In genomic region chr16:86115587-86116376, GRCm38 (mm10) we compare ENCODE assay signal across 23 mouse cellular contexts.
DNase-seq lines count a peak whose midpoint lies in the region; ATAC-seq and TF ChIP-seq lines count a peak whose summit lies in the region.
"Had no signal": no experiment of that assay in that cellular context is flagged by ENCODE, and none has a peak within 500 bp of the region (broad histone marks: within the 10 kb centered on the region; RNA-seq: fewer than 3 reads in every experiment).

No protein-coding gene starts in this region.

- H3K9me3 ChIP-seq in limb, embryonic 12.5 days, result no peaks in the 10 kb centered on the region; the same call in 1 of the 2 replicates
- H3K9me3 ChIP-seq in limb, embryonic 10.5 days (replicated peaks), result no peaks in the 10 kb centered on the region
- no peaks in the 10 kb centered on the region for H3K9me3 ChIP-seq in limb, embryonic 14.5 days (ENCODE audit: control insufficient read depth, low read length)
- H3K9me3 ChIP-seq in forebrain, embryonic 15.5 days, result no peaks in the 10 kb centered on the region
- H3K9me3 ChIP-seq: embryonic facial prominence, embryonic 12.5 days; embryonic facial prominence, embryonic 15.5 days; forebrain, embryonic 10.5 days; forebrain, embryonic 12.5 days had no signal

- WGBS in limb, embryonic 12.5 days, result 21% methylated on average over 2 of the region's 2 CpGs
- 76% methylated on average over 2 of the region's 2 CpGs for WGBS in limb, embryonic 10.5 days
- 18% methylated on average over 2 of the region's 2 CpGs for WGBS in limb, embryonic 14.5 days
- 74% methylated on average over 2 of the region's 2 CpGs for WGBS in forebrain, embryonic 15.5 days

- no peak for TF ChIP-seq POLR2A in limb, embryonic 14.5 days (IDR thresholded peaks at IDR 0.05; ENCODE audit: borderline replicate concordance, extremely low read depth, insufficient read depth, insufficient read length)

- H3K4me3 ChIP-seq in limb, embryonic 12.5 days (replicated peaks), result no peak overlapping the region
- no peak overlapping the region for H3K4me3 ChIP-seq in limb, embryonic 10.5 days
- H3K4me3 ChIP-seq in limb, embryonic 14.5 days (replicated peaks; ENCODE audit: low read length), result no peak overlapping the region
- no peak overlapping the region for H3K4me3 ChIP-seq in forebrain, embryonic 15.5 days
- H3K4me3 ChIP-seq: embryonic facial prominence, embryonic 12.5 days; embryonic facial prominence, embryonic 15.5 days; erythroblast, embryonic 14.5 days; forebrain, embryonic 10.5 days; forebrain, embryonic 12.5 days had no signal

- H3K36me3 ChIP-seq in limb, embryonic 12.5 days, result no peaks in the 10 kb centered on the region
- H3K36me3 ChIP-seq in limb, embryonic 10.5 days, result no peaks in the 10 kb centered on the region
- H3K36me3 ChIP-seq in limb, embryonic 14.5 days (ENCODE audit: control insufficient read depth, insufficient read depth, low read length), result no peaks in the 10 kb centered on the region
- no peaks in the 10 kb centered on the region for H3K36me3 ChIP-seq in forebrain, embryonic 15.5 days
- H3K36me3 ChIP-seq: embryonic facial prominence, embryonic 12.5 days; embryonic facial prominence, embryonic 15.5 days; forebrain, embryonic 10.5 days; forebrain, embryonic 12.5 days had no signal

- DNase-seq in limb, embryonic 10.5 days (ENCODE audit: low spot score), result no peak
- DNase-seq in hindlimb bud, embryonic 11.5 days (ENCODE audit: extremely low spot score, low read depth, low spot score), result peak; percentile 18
- DNase-seq in limb, embryonic 14.5 days (ENCODE audit: low spot score), result peak; percentile 74
- DNase-seq in heart, adult 9 months (ENCODE audit: low spot score in 2 of 2), result no peak
- DNase-seq: adrenal gland, adult 2 months; adrenal gland, postnatal 10 days; adrenal gland, postnatal 25 days; cerebellum, adult 11 months; cerebellum, adult 18-20 months; cerebellum, adult 8-10 months; cerebellum, adult 9-11 months; cerebellum, postnatal 14 days; cerebellum, postnatal 36 days; embryo, embryonic 11 days; forebrain, postnatal 0 days had no signal

- no peak overlapping the region for H3K27ac ChIP-seq in limb, embryonic 12.5 days
- no peak overlapping the region for H3K27ac ChIP-seq in limb, embryonic 10.5 days
- no peak overlapping the region for H3K27ac ChIP-seq in limb, embryonic 14.5 days (replicated peaks; ENCODE audit: low read depth, low read length)
- no peak overlapping the region for H3K27ac ChIP-seq in forebrain, embryonic 15.5 days (replicated peaks)
- H3K27ac ChIP-seq: embryonic facial prominence, embryonic 12.5 days; embryonic facial prominence, embryonic 15.5 days; forebrain, embryonic 10.5 days; forebrain, embryonic 12.5 days had no signal

- H3K27me3 ChIP-seq in limb, embryonic 12.5 days, result no peaks in the 10 kb centered on the region
- H3K27me3 ChIP-seq in limb, embryonic 10.5 days (ENCODE audit: low read depth, poor library complexity, severe bottlenecking), result no peaks in the 10 kb centered on the region
- H3K27me3 ChIP-seq in limb, embryonic 14.5 days (ENCODE audit: control insufficient read depth, insufficient read depth, low read length), result no peaks in the 10 kb centered on the region
- no peaks in the 10 kb centered on the region for H3K27me3 ChIP-seq in forebrain, embryonic 15.5 days
- H3K27me3 ChIP-seq: embryonic facial prominence, embryonic 12.5 days; embryonic facial prominence, embryonic 15.5 days; forebrain, embryonic 12.5 days had no signal

- H3K4me2 ChIP-seq in limb, embryonic 12.5 days, result no peak overlapping the region
- H3K4me2 ChIP-seq in limb, embryonic 14.5 days (replicated peaks; ENCODE audit: low read depth, low read length, severe bottlenecking), result no peak overlapping the region
- no peak overlapping the region for H3K4me2 ChIP-seq in forebrain, embryonic 15.5 days (replicated peaks)
- H3K4me2 ChIP-seq: embryonic facial prominence, embryonic 12.5 days; embryonic facial prominence, embryonic 15.5 days; forebrain, embryonic 12.5 days had no signal

- no peaks in the 10 kb centered on the region for H3K4me1 ChIP-seq in limb, embryonic 12.5 days (replicated peaks)
- H3K4me1 ChIP-seq in limb, embryonic 10.5 days, result no peaks in the 10 kb centered on the region
- 0 out of 2 replicates have a peak, but pooled peaks cover 6% of the 10 kb centered on the region for H3K4me1 ChIP-seq in limb, embryonic 14.5 days (ENCODE audit: control insufficient read depth, insufficient read depth, low read length)
- H3K4me1 ChIP-seq in forebrain, embryonic 15.5 days, result no peaks in the 10 kb centered on the region
- H3K4me1 ChIP-seq: embryonic facial prominence, embryonic 12.5 days; embryonic facial prominence, embryonic 15.5 days; forebrain, embryonic 10.5 days; forebrain, embryonic 12.5 days had no signal

- ATAC-seq in limb, embryonic 12.5 days (ENCODE audit: insufficient number of reproducible peaks, insufficient read depth, low FRiP score, low TSS enrichment, low read depth), result peak; percentile 67
- peak; percentile 84 for ATAC-seq in limb, embryonic 14.5 days (ENCODE audit: low FRiP score, low read depth)
- ATAC-seq in forebrain, embryonic 15.5 days (replicated peaks), result no peak
- ATAC-seq: forebrain, embryonic 14.5 days; forebrain, postnatal 0 days had no signal

- no peak overlapping the region for H3K9ac ChIP-seq in limb, embryonic 12.5 days (replicated peaks)
- no peak overlapping the region for H3K9ac ChIP-seq in limb, embryonic 14.5 days (ENCODE audit: low read depth, low read length, severe bottlenecking)
- no peak overlapping the region for H3K9ac ChIP-seq in forebrain, embryonic 15.5 days (replicated peaks)
- H3K9ac ChIP-seq: embryonic facial prominence, embryonic 12.5 days; embryonic facial prominence, embryonic 15.5 days; forebrain, embryonic 12.5 days; forebrain, postnatal 0 days had no signal

Comparison
In these comparisons a context has a peak if more than half of its experiments do, and no peak if none do; other contexts are left out.
1. DNase-seq: peak in hindlimb bud, embryonic 11.5 days (single experiment) and limb, embryonic 14.5 days (single experiment); none in limb, embryonic 10.5 days (single experiment) and heart, adult 9 months (0 of 2).